24 mouse cellular contexts compared by ENCODE assay signal in the genomic region with DNA sequence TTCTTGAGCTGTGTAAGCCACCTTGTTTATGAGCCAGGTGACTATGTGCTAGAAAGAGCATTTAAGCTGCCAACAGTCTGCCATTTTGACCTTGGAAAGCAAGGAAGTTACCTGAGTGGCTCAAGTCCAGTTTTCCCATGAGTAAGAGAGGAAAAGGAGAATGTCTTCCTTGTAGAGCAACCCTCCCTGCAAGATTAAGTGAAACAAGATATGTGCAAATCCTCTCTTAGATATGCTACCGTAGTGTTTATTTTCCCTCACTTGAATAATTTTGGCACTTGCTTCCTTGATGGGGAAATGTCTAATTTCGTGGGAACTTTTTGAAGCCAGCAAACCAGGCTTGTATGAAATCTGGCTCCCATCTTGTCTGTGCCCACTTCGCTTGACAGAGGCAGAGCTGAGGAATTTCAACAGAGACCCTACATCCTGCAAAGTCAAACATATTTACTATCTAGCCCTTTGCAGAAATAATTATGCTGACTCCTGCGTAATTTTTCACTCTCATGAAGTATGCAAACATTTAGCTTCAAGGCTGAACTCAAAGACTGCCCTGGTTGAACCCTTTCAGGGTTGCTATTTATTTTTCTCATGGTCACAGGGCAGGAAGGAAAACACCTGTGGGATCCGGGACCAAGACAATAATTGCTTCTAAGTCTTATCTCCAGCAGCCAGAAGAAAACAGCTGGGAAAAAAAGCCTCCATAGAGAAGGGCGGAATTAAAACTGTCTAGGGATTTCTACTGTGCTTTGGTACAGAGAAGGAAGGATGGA.
DNase-seq lines count a peak whose midpoint lies in the region; ATAC-seq and TF ChIP-seq lines count a peak whose summit lies in the region.
"Had no signal": no experiment of that assay in that cellular context is flagged by ENCODE, and none has a peak within 500 bp of the region (broad histone marks: within the 10 kb centered on the region; RNA-seq: fewer than 3 reads in every experiment).

No protein-coding gene starts in this region.

- no peaks in the 10 kb centered on the region for H3K4me1 ChIP-seq in intestine, embryonic 16.5 days (ENCODE audit: control insufficient read depth, insufficient read depth, low read length)
- H3K4me1 ChIP-seq in intestine, embryonic 15.5 days (replicated peaks) = no peaks in the 10 kb centered on the region
- H3K4me1 ChIP-seq in lung, embryonic 16.5 days (replicated peaks; ENCODE audit: control insufficient read depth, insufficient read depth, low read length) = no peaks in the 10 kb centered on the region
- H3K4me1 ChIP-seq in stomach, embryonic 14.5 days (ENCODE audit: control insufficient read depth, insufficient read depth, low read length) = no peaks in the 10 kb centered on the region
- no peaks in the 10 kb centered on the region for H3K4me1 ChIP-seq in stomach, postnatal 0 days (replicated peaks; ENCODE audit: control insufficient read depth, insufficient read depth)
- H3K4me1 ChIP-seq: embryonic facial prominence, embryonic 13.5 days; forebrain, embryonic 12.5 days; midbrain, embryonic 12.5 days; neural tube, embryonic 13.5 days had no signal

- H3K9me3 ChIP-seq in intestine, embryonic 16.5 days (ENCODE audit: control insufficient read depth, low read length) = no peaks in the 10 kb centered on the region
- H3K9me3 ChIP-seq in intestine, embryonic 15.5 days = no peaks in the 10 kb centered on the region
- H3K9me3 ChIP-seq in lung, embryonic 16.5 days (ENCODE audit: control insufficient read depth, low read length) = no peaks in the 10 kb centered on the region
- H3K9me3 ChIP-seq in stomach, embryonic 14.5 days (ENCODE audit: control insufficient read depth, low read depth, low read length) = no peaks in the 10 kb centered on the region
- no peaks in the 10 kb centered on the region for H3K9me3 ChIP-seq in stomach, postnatal 0 days (ENCODE audit: control insufficient read depth, low read length)
- H3K9me3 ChIP-seq: embryonic facial prominence, embryonic 13.5 days; forebrain, embryonic 12.5 days; midbrain, embryonic 12.5 days had no signal

- peak; percentile 55; the same call in 1 of the 2 replicates for ATAC-seq in intestine, embryonic 16.5 days
- no peak for ATAC-seq in intestine, embryonic 15.5 days
- no peak; the same call in 1 of the 2 replicates for ATAC-seq in lung, embryonic 16.5 days (ENCODE audit: low read depth)
- no peak for ATAC-seq in stomach, embryonic 14.5 days (ENCODE audit: insufficient number of reproducible peaks, insufficient read depth, low FRiP score, low read depth)
- no peak for ATAC-seq in stomach, postnatal 0 days (ENCODE audit: low FRiP score, low TSS enrichment)
- ATAC-seq: forebrain, postnatal 0 days; hindbrain, embryonic 16.5 days; Patski had no signal

- TF ChIP-seq EP300 in stomach, postnatal 0 days (optimal IDR thresholded peaks at IDR 0.05) = no peak

- H3K4me3 ChIP-seq in intestine, embryonic 16.5 days (ENCODE audit: low read length) = no peak overlapping the region
- H3K4me3 ChIP-seq in intestine, embryonic 15.5 days (replicated peaks) = no peak overlapping the region
- H3K4me3 ChIP-seq in lung, embryonic 16.5 days (ENCODE audit: low read length) = no peak overlapping the region
- no peak overlapping the region for H3K4me3 ChIP-seq in stomach, embryonic 14.5 days (ENCODE audit: low read depth, low read length)
- no peak overlapping the region for H3K4me3 ChIP-seq in stomach, postnatal 0 days (ENCODE audit: low read depth, low read length)
- H3K4me3 ChIP-seq: embryonic facial prominence, embryonic 13.5 days; erythroblast, embryonic 14.5 days; forebrain, embryonic 12.5 days; midbrain, embryonic 12.5 days; neural tube, embryonic 13.5 days had no signal

- no peak for DNase-seq in lung, postnatal 4 days
- DNase-seq in stomach, postnatal 0 days (ENCODE audit: low spot score) = no peak
- no peak for DNase-seq in thymus, postnatal 4 days
- DNase-seq: adrenal gland, postnatal 14 days; cerebellum, adult 11 months; cerebellum, adult 9-11 months; embryo, embryonic 11 days; forebrain, postnatal 0 days; liver; lung, embryonic 14.5 days; right cerebral cortex, postnatal 4 days; thymus, postnatal 14 days had no signal

- WGBS in intestine, embryonic 16.5 days = 35% methylated on average over 6 of the region's 6 CpGs
- WGBS in intestine, embryonic 15.5 days = 30% methylated on average over 6 of the region's 6 CpGs
- WGBS in lung, embryonic 16.5 days = 23% methylated on average over 6 of the region's 6 CpGs
- WGBS in stomach, embryonic 14.5 days = 13% methylated on average over 6 of the region's 6 CpGs
- WGBS in stomach, postnatal 0 days = 19% methylated on average over 6 of the region's 6 CpGs

- no peak overlapping the region for H3K27ac ChIP-seq in intestine, embryonic 16.5 days (ENCODE audit: low read length)
- H3K27ac ChIP-seq in intestine, embryonic 15.5 days = no peak overlapping the region
- H3K27ac ChIP-seq in lung, embryonic 16.5 days (ENCODE audit: low read length) = peak overlapping the region; percentile 36
- H3K27ac ChIP-seq in stomach, embryonic 14.5 days (ENCODE audit: low read length) = peak overlapping the region; percentile 4; the same call in 1 of the 2 replicates
- H3K27ac ChIP-seq in stomach, postnatal 0 days (replicated peaks) = no peak overlapping the region
- H3K27ac ChIP-seq: embryonic facial prominence, embryonic 13.5 days; forebrain, embryonic 12.5 days; liver, embryonic 14.5 days; midbrain, embryonic 12.5 days; neural tube, embryonic 13.5 days had no signal

- H3K36me3 ChIP-seq in intestine, embryonic 16.5 days (ENCODE audit: control insufficient read depth, insufficient read depth, low read length) = no peaks in the 10 kb centered on the region
- no peaks in the 10 kb centered on the region for H3K36me3 ChIP-seq in intestine, embryonic 15.5 days
- no peaks in the 10 kb centered on the region for H3K36me3 ChIP-seq in lung, embryonic 16.5 days (ENCODE audit: control insufficient read depth, insufficient read depth, low read length)
- no peaks in the 10 kb centered on the region for H3K36me3 ChIP-seq in stomach, embryonic 14.5 days (ENCODE audit: control insufficient read depth, insufficient read depth, low read length)
- H3K36me3 ChIP-seq in stomach, postnatal 0 days (ENCODE audit: control insufficient read depth, insufficient read depth, low read length) = no peaks in the 10 kb centered on the region
- H3K36me3 ChIP-seq: embryonic facial prominence, embryonic 13.5 days; forebrain, embryonic 12.5 days; midbrain, embryonic 12.5 days; neural tube, embryonic 13.5 days had no signal

- H3K27me3 ChIP-seq in intestine, embryonic 16.5 days (replicated peaks; ENCODE audit: control insufficient read depth, insufficient read depth, low read length) = no peaks in the 10 kb centered on the region
- no peaks in the 10 kb centered on the region for H3K27me3 ChIP-seq in intestine, embryonic 15.5 days (replicated peaks)
- H3K27me3 ChIP-seq in lung, embryonic 16.5 days (ENCODE audit: control insufficient read depth, insufficient read depth, low read depth, low read length) = no peaks in the 10 kb centered on the region
- H3K27me3 ChIP-seq in stomach, embryonic 14.5 days (ENCODE audit: control insufficient read depth, insufficient read depth, low read length) = no peaks in the 10 kb centered on the region
- no peaks in the 10 kb centered on the region for H3K27me3 ChIP-seq in stomach, postnatal 0 days (ENCODE audit: control insufficient read depth, insufficient read depth, low read length)
- H3K27me3 ChIP-seq: embryonic facial prominence, embryonic 13.5 days; forebrain, embryonic 12.5 days; midbrain, embryonic 12.5 days; neural tube, embryonic 13.5 days had no signal

- H3K9ac ChIP-seq in intestine, embryonic 16.5 days (ENCODE audit: low read depth, low read length) = no peak overlapping the region
- H3K9ac ChIP-seq in intestine, embryonic 15.5 days = no peak overlapping the region
- H3K9ac ChIP-seq in lung, embryonic 16.5 days (ENCODE audit: low read length) = no peak overlapping the region
- H3K9ac ChIP-seq in stomach, embryonic 14.5 days (replicated peaks; ENCODE audit: low read depth, low read length) = no peak overlapping the region
- H3K9ac ChIP-seq in stomach, postnatal 0 days (ENCODE audit: low read length) = no peak overlapping the region
- H3K9ac ChIP-seq: embryonic facial prominence, embryonic 13.5 days; forebrain, embryonic 12.5 days; forebrain, postnatal 0 days; liver, embryonic 14.5 days; lung, embryonic 14.5 days; midbrain, embryonic 12.5 days; neural tube, embryonic 13.5 days had no signal

- no peak overlapping the region for H3K4me2 ChIP-seq in intestine, embryonic 16.5 days (ENCODE audit: low read depth, low read length)
- no peak overlapping the region for H3K4me2 ChIP-seq in intestine, embryonic 15.5 days (replicated peaks)
- H3K4me2 ChIP-seq in lung, embryonic 16.5 days (ENCODE audit: low read depth, low read length) = no peak overlapping the region
- no peak overlapping the region for H3K4me2 ChIP-seq in stomach, embryonic 14.5 days (replicated peaks; ENCODE audit: low read depth, low read length)
- no peak overlapping the region for H3K4me2 ChIP-seq in stomach, postnatal 0 days (replicated peaks; ENCODE audit: low read depth)
- H3K4me2 ChIP-seq: embryonic facial prominence, embryonic 13.5 days; forebrain, embryonic 12.5 days; lung, embryonic 14.5 days; midbrain, embryonic 12.5 days; neural tube, embryonic 13.5 days had no signal

- no peak for TF ChIP-seq CTCF in stomach, postnatal 0 days (IDR thresholded peaks at IDR 0.05; ENCODE audit: low read depth)

Comparison
In these comparisons a context has a peak if more than half of its experiments do, and no peak if none do; other contexts are left out.
1. H3K27ac ChIP-seq: peak in lung, embryonic 16.5 days (single experiment) and stomach, embryonic 14.5 days (single experiment); none in intestine, embryonic 16.5 days (single experiment), intestine, embryonic 15.5 days (single experiment) and stomach, postnatal 0 days (single experiment).